Mouse (Mus musculus): Measurements from ENCODE around the gene Mgp. TPM values are rescaled to one million over a fixed set of nuclear protein-coding genes. Genes with fewer than 3 reads are reported as not detected.

Gene Mgp
- polyA plus RNA-seq, 1 experiment from 2014 or later, result 117 TPM

DNA sequence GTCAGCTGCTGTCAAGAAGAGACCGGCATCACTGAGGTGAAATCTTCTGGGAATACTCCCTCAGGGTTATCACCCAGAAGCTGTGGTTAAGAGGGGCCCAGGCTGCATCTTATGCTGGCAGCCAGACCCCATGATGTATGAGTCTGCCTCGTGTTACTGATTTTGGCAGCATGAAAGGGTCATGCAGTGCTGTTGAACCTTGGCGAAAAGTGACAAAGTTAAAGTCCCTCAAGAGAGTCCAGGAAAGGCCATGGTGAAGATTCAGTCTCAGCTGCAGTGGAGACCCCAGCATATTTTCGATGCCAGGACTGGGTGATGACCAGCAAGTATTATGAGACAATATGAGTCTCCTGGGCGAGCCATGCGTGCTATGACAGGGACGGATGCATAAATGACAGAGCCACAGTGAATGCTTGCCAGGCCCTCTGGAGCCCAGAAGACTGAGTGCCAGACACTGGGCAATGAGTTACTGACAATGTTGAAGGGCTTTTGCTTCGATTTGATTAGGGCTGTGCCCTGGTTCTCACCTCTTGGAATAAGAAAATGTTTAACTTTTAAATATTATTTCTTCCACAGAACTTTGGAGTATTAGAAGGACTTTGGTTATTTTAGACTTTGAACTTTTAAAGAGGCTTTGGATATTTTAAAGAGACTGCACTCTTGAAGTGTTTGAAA lies 40.2 kb upstream of the Mgp start:
- WGBS, result 86% methylated on average over 8 of the region's 8 CpGs
- DNase-seq (ENCODE audit: low spot score) (no peak), ATAC-seq (replicated peaks; ENCODE audit: low FRiP score, low TSS enrichment, low read depth) (no peak)
- H3K4me2 ChIP-seq (ENCODE audit: low read length), result no peak overlapping the region
- H3K27ac ChIP-seq (ENCODE audit: low read depth), result no peak overlapping the region
- H3K36me3 ChIP-seq (ENCODE audit: control insufficient read depth, insufficient read depth, low read length), result no peaks in the 10 kb centered on the region
- no peak overlapping the region for H3K9ac ChIP-seq (ENCODE audit: low read length)
- H3K4me1 ChIP-seq (replicated peaks; ENCODE audit: control insufficient read depth, insufficient read depth, low read length), result peaks cover 26% of the 10 kb centered on the region
- H3K4me3 ChIP-seq (ENCODE audit: low read depth, low read length), result no peak overlapping the region
- no peaks in the 10 kb centered on the region for H3K27me3 ChIP-seq (replicated peaks; ENCODE audit: control insufficient read depth, insufficient read depth, low read length)
- H3K9me3 ChIP-seq (ENCODE audit: control insufficient read depth, low read length), result no peaks in the 10 kb centered on the region

DNA sequence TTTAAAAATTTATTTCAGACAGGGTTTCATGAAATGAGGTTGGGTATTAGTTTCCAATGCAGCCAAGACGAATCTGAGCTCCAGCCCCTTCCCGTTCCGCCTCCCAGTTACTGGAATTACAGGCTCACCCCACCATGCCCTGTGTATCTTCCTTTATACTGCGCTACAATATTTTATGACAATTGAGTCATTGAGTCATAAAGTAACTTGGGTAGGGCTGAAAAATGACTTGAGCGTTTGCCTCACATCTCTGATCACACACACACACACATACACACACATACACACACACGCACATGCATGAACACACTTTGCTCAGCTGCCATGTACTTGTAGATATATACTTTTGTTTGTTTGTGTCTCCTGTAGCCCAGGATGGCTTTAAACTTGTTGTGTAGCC lies 38.6 kb upstream of the Mgp start:
- Histone ChIP-seq H3K4me3 (ENCODE audit: low read depth, low read length) (no peak overlapping the region), H3K9me3 (ENCODE audit: control insufficient read depth, low read length) (no peaks in the 10 kb centered on the region), H3K4me1 (replicated peaks; ENCODE audit: control insufficient read depth, insufficient read depth, low read length) (peaks cover 39% of the 10 kb centered on the region), H3K27ac (ENCODE audit: low read depth) (peak overlapping the region; percentile 77; the same call in 1 of the 2 replicates), H3K9ac (ENCODE audit: low read length) (no peak overlapping the region), H3K4me2 (ENCODE audit: low read length) (no peak overlapping the region), H3K27me3 (replicated peaks; ENCODE audit: control insufficient read depth, insufficient read depth, low read length) (no peaks in the 10 kb centered on the region), H3K36me3 (ENCODE audit: control insufficient read depth, insufficient read depth, low read length) (no peaks in the 10 kb centered on the region)
- no peak for DNase-seq (ENCODE audit: low spot score)
- WGBS, result 85% methylated on average over 6 of the region's 6 CpGs
- ATAC-seq (replicated peaks; ENCODE audit: low FRiP score, low TSS enrichment, low read depth), result no peak

DNA sequence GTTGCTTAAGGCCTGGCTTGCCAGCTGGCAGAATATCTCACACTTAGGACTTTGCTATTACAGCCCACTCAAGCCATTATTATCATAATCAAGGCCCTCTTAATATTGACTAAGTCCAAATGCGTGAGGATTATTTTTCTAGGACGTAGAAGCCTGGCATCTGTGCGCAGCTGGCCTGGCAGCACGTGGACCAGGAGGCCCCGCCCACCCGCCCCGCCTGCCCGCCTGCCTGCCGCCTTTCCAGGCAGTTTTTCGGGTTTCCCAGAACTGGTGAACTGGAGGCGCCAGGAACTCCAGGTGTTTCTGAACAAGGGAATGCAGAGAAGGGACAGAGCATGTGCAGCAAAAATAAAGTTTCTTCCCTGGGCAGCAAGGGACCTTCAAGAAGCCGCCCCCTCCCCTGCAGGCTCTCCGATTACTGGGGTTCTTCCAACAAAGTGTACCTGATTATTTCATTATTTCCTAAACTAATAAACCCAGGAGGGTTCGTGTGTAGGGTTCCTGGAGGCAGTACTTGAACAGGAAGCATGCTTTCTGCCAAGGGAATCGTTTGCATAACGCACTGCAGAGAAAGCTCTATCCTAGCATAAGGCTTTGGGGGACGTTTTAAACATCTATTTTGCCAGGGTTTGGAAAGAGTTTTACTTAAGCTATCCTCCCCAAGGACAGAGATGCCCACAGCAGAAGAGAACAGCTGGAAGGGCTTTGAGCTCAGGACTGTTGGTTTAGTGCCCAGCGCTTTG lies 37.9 kb upstream of the Mgp start:
- Histone ChIP-seq H3K9me3 (ENCODE audit: control insufficient read depth, low read length) (no peaks in the 10 kb centered on the region), H3K4me2 (ENCODE audit: low read length) (peak overlapping the region; percentile 41), H3K27ac (ENCODE audit: low read depth) (peak overlapping the region; percentile 77), H3K27me3 (replicated peaks; ENCODE audit: control insufficient read depth, insufficient read depth, low read length) (no peaks in the 10 kb centered on the region), H3K4me1 (replicated peaks; ENCODE audit: control insufficient read depth, insufficient read depth, low read length) (peaks cover 42% of the 10 kb centered on the region), H3K36me3 (ENCODE audit: control insufficient read depth, insufficient read depth, low read length) (no peaks in the 10 kb centered on the region), H3K9ac (ENCODE audit: low read length) (0 out of 2 replicates have a peak overlapping the region, but pooled peaks have one; percentile 16), H3K4me3 (ENCODE audit: low read depth, low read length) (no peak overlapping the region)
- 10% methylated on average over 18 of the region's 18 CpGs for WGBS
- ATAC-seq (replicated peaks; ENCODE audit: low FRiP score, low TSS enrichment, low read depth) (0 out of 2 replicates have a peak, but pooled peaks have one; percentile 40), DNase-seq (ENCODE audit: low spot score) (peak; percentile 73)

DNA sequence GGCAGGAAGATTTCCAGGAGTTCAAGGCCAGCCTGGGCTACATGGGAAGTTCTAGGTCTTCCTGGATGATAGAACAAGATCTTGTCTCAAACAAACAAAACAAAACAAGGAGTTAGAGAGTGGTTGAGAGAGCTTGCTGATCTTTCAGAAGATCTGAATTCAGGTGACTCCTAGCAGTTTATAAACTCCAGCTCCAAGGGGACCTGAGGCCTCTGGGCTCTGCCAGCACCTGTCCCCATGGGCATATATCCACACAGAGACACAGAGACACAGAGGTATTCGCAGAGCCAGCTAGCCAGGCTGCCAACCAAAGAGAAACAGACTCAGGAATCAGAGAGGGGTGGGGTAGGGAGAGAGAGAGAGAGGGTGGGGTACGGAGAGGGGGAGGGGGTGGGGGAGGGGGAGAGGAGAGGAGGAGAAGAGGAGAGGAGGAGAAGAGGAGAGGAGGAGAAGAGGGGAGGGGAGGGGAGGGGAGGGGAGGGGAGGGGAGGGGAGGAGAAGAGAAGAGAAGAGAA lies 37.2 kb upstream of the Mgp start:
- no peak for DNase-seq (ENCODE audit: low spot score)
- H3K27me3 ChIP-seq (replicated peaks; ENCODE audit: control insufficient read depth, insufficient read depth, low read length), result no peaks in the 10 kb centered on the region
- H3K4me1 ChIP-seq (replicated peaks; ENCODE audit: control insufficient read depth, insufficient read depth, low read length), result peaks cover 36% of the 10 kb centered on the region
- no peaks in the 10 kb centered on the region for H3K36me3 ChIP-seq (ENCODE audit: control insufficient read depth, insufficient read depth, low read length)
- no peak overlapping the region for H3K9ac ChIP-seq (ENCODE audit: low read length)
- no peak overlapping the region for H3K27ac ChIP-seq (ENCODE audit: low read depth)
- 82% methylated on average over 1 of the region's 2 CpGs for WGBS
- no peak for ATAC-seq (replicated peaks; ENCODE audit: low FRiP score, low TSS enrichment, low read depth)
- no peaks in the 10 kb centered on the region for H3K9me3 ChIP-seq (ENCODE audit: control insufficient read depth, low read length)
- H3K4me3 ChIP-seq (ENCODE audit: low read depth, low read length), result no peak overlapping the region
- no peak overlapping the region for H3K4me2 ChIP-seq (ENCODE audit: low read length)

DNA sequence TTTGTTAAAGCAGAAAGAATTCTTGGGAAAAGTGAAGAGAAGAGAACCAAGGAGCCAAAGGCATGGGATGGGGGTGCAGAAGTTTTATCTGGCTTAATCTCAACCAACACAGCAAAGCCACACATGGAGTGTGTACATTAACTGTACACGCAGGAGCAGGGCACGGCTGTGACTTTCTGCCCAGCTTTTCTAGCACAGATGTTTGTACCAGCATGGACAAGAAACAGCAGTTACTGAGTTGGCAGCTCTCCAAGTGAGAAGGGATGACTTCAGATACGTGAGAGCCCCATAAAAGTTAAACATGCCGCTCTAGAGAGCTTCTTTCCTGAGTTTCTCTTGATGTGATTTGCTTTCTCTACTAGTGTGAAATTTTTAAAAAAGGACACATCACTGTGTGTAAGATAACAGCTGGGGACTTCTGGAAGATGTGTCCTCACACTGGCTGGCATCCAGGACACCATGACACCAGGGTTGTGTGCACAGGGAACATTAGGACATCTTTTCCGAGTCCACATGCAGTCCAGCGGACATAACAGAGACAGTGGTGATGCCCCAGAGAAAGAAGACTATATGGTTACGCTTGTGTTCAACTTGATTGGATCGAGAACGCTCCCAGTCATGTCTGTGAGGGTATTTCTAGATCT lies 34.7 kb upstream of the Mgp start:
- DNase-seq (ENCODE audit: low spot score), result peak; percentile 71
- Histone ChIP-seq H3K4me3 (ENCODE audit: low read depth, low read length) (no peak overlapping the region), H3K27ac (ENCODE audit: low read depth) (peak overlapping the region; percentile 88), H3K4me2 (ENCODE audit: low read length) (no peak overlapping the region), H3K27me3 (replicated peaks; ENCODE audit: control insufficient read depth, insufficient read depth, low read length) (no peaks in the 10 kb centered on the region), H3K36me3 (ENCODE audit: control insufficient read depth, insufficient read depth, low read length) (no peaks in the 10 kb centered on the region), H3K9me3 (ENCODE audit: control insufficient read depth, low read length) (no peaks in the 10 kb centered on the region), H3K4me1 (replicated peaks; ENCODE audit: control insufficient read depth, insufficient read depth, low read length) (peaks cover 37% of the 10 kb centered on the region), H3K9ac (ENCODE audit: low read length) (no peak overlapping the region)
- 0 out of 2 replicates have a peak, but pooled peaks have one; percentile 17 for ATAC-seq (replicated peaks; ENCODE audit: low FRiP score, low TSS enrichment, low read depth)
- WGBS, result 56% methylated on average over 9 of the region's 9 CpGs

DNA sequence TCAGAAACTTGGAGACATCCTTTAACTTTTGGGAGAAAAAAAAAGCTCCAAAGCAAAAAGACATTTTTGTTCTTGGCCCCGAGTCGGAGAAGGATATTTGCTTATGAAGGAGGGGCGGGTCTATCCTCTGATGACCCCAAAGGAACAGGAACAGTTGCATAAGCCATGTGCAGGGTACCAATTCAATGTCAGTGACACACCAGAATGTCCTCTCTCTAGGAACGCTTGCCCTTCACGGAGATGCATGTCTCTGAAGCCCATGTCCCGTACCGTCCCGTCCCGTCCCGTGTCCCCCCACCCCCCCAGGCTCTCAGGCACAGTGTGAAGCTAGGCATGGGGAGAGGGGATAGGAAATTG lies 31.3 kb upstream of the Mgp start:
- no peak overlapping the region for H3K27ac ChIP-seq (ENCODE audit: low read depth)
- no peak overlapping the region for H3K9ac ChIP-seq (ENCODE audit: low read length)
- H3K9me3 ChIP-seq (ENCODE audit: control insufficient read depth, low read length), result no peaks in the 10 kb centered on the region
- no peak overlapping the region for H3K4me2 ChIP-seq (ENCODE audit: low read length)
- 64% methylated on average over 10 of the region's 10 CpGs for WGBS
- H3K4me1 ChIP-seq (replicated peaks; ENCODE audit: control insufficient read depth, insufficient read depth, low read length), result peaks cover 29% of the 10 kb centered on the region
- H3K36me3 ChIP-seq (ENCODE audit: control insufficient read depth, insufficient read depth, low read length), result no peaks in the 10 kb centered on the region
- no peaks in the 10 kb centered on the region for H3K27me3 ChIP-seq (replicated peaks; ENCODE audit: control insufficient read depth, insufficient read depth, low read length)
- ATAC-seq (replicated peaks; ENCODE audit: low FRiP score, low TSS enrichment, low read depth) (no peak), DNase-seq (ENCODE audit: low spot score) (no peak)
- no peak overlapping the region for H3K4me3 ChIP-seq (ENCODE audit: low read depth, low read length)

DNA sequence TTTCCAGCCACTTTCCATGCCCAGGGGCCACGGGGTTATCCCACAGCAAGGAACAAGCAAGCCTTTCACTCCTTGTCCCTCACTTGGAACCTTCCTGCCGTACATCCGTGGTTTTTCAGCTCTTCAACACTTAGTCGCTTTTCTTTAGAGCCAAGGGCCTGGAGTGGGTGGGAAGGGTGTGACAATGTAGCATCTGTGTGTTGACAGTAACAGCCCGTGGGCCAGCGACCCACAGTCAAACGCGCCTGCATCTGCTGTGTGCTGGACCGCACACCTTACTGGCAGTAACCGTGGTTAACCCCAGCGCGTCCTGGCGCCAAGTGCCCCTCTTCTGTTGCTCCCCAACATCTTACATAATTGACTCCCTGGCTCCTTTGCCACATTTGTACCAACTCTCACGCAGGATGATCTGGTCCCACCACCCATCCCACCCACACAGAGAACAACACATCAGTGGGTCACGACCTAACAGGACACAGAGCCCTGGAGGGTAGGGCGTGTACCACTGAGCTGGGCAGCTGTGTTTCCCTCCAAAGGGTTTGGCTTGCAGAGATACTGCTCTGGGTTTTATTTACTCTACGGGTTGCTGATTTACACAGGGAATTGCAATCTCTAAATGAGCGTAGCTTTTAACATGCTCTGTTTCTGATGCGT lies 30.8 kb upstream of the Mgp start:
- Histone ChIP-seq H3K9me3 (ENCODE audit: control insufficient read depth, low read length) (no peaks in the 10 kb centered on the region), H3K36me3 (ENCODE audit: control insufficient read depth, insufficient read depth, low read length) (no peaks in the 10 kb centered on the region), H3K4me2 (ENCODE audit: low read length) (no peak overlapping the region), H3K9ac (ENCODE audit: low read length) (no peak overlapping the region), H3K4me3 (ENCODE audit: low read depth, low read length) (no peak overlapping the region), H3K4me1 (replicated peaks; ENCODE audit: control insufficient read depth, insufficient read depth, low read length) (peaks cover 25% of the 10 kb centered on the region), H3K27me3 (replicated peaks; ENCODE audit: control insufficient read depth, insufficient read depth, low read length) (no peaks in the 10 kb centered on the region), H3K27ac (ENCODE audit: low read depth) (no peak overlapping the region)
- 67% methylated on average over 19 of the region's 19 CpGs for WGBS
- ATAC-seq (replicated peaks; ENCODE audit: low FRiP score, low TSS enrichment, low read depth), result no peak
- no peak for DNase-seq (ENCODE audit: low spot score)

DNA sequence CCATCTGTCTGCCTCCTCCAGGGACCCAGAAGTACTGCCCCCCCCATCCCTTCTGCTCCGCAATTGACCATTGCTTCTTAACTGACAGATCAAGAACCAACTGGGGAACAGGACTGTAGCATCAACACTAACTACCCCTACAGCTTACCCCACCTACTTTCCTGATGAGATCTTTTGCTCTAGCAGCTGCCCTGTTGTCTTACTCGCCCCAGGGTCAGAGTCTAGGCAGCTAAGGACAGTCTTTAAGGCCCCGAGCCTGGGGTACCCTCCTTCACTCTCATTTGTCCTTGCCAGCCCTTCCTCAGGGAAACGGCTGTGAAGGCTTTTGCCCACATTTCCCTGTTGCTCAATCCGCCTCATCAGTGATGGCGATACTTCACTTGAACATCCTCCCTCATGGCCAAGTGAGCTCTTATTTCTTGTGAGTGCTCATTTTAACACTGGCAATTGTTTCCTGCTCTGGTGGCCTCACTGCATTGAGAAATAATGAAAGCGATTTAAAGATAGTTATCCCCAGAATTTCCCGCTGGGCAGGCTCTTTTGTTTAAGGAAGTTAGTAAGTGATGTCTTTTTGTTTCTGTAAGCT lies 28.4 kb upstream of the Mgp start:
- H3K27ac ChIP-seq (ENCODE audit: low read depth), result no peak overlapping the region
- DNase-seq (ENCODE audit: low spot score), result no peak
- 71% methylated on average over 8 of the region's 8 CpGs for WGBS
- peaks cover 4% of the 10 kb centered on the region; the same call in 1 of the 2 replicates for H3K4me1 ChIP-seq (replicated peaks; ENCODE audit: control insufficient read depth, insufficient read depth, low read length)
- H3K36me3 ChIP-seq (ENCODE audit: control insufficient read depth, insufficient read depth, low read length), result no peaks in the 10 kb centered on the region
- no peak overlapping the region for H3K4me2 ChIP-seq (ENCODE audit: low read length)
- H3K9me3 ChIP-seq (ENCODE audit: control insufficient read depth, low read length), result no peaks in the 10 kb centered on the region
- no peak for ATAC-seq (replicated peaks; ENCODE audit: low FRiP score, low TSS enrichment, low read depth)
- no peaks in the 10 kb centered on the region for H3K27me3 ChIP-seq (replicated peaks; ENCODE audit: control insufficient read depth, insufficient read depth, low read length)
- H3K9ac ChIP-seq (ENCODE audit: low read length), result no peak overlapping the region
- no peak overlapping the region for H3K4me3 ChIP-seq (ENCODE audit: low read depth, low read length)
